Mouse (Mus musculus) embryonic fibroblast, embryonic 13.5 days (primary cell): Measurements from ENCODE around the gene Cntnap3. TPM values are rescaled to one million over a fixed set of nuclear protein-coding genes. Genes with fewer than 3 reads are reported as not detected.
"Not testable (repeated sequence)": the region's sequence is repeated elsewhere in the genome, so short reads cannot be mapped to it uniquely, and the experiment has no call there.

Source experiments
- H3K27ac ChIP-seq: 2 replicates; pipeline ENCODE4 v1.5.1; 2012; ENCODE audit warnings: low read length, control low read depth, inconsistent platforms; ENCODE audit not compliant: insufficient read depth
- H3K4me1 ChIP-seq: 2 replicates; pipeline ENCODE4 v1.6.1; 2011; ENCODE audit warnings: low read length; ENCODE audit not compliant: control insufficient read depth, insufficient read depth
- H3K4me3 ChIP-seq: 2 replicates; pipeline ENCODE4 v1.5.1; 2011; ENCODE audit warnings: mild to moderate bottlenecking, control low read depth, low read length; ENCODE audit not compliant: insufficient read depth
- CTCF ChIP-seq: IDR thresholded peaks from 2 replicates; pipeline ENCODE4 v1.5.1; 2011; ENCODE audit warnings: mild to moderate bottlenecking, control low read depth, low read length, moderate library complexity, borderline replicate concordance; ENCODE audit not compliant: insufficient read depth
- POLR2A ChIP-seq: IDR thresholded peaks from 2 replicates; pipeline ENCODE4 v1.6.1; 2011; ENCODE audit warnings: low read depth, mild to moderate bottlenecking, control low read depth, low read length, moderate library complexity
- polyA plus RNA-seq: library from polyadenylated mRNA; stranded (reverse); fragments of >200 nt; gene quantifications from 2 replicates; pipeline ENCODE4 v1.2.4, GENCODE M21; 2011; ENCODE audit warnings: low read depth; ENCODE audit not compliant: missing spikeins, insufficient read length

Cntnap3 gene
- polyA plus RNA-seq = 0.14 TPM in 1 of 2 replicates, not detected in the other

DNA sequence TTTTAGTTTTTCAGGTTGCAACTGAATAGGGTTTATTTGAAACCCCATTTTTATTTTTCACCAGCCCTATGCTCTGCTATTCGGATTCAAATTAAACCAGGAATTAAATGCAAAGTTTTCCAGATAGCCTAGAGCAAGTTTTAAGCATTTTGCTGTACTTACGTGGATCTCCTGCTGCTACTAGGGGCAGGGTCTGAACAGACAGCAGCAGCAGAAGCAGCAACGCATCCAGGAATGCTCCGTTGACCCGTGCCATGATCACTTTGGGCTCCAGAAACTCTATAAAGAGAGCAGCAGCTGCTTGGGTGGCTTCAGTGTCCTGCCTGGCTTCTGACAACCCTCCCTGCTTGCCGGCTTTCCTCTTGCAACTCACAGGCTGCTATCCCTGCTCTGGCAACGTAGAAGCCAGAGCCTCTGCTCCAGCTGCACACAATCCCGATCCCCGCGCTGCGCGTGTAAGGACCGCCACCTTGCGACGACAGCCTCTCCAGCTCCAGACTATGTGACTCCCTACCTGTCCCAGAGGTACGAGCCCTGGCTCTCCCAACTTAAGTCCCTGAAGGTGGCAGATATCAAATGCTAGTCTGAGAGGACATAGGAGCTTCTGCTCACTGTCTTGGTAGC, at the start of gene Cntnap3:
Cntnap3 (minus strand) TSS at position 371 of the 624 bp plus-strand sequence.
- Histone ChIP-seq H3K4me1 (no peaks in the 10 kb centered on the region), H3K27ac (no peak within 1 kb of the TSS), H3K4me3 (no peak within 1 kb of the TSS)
- TF ChIP-seq CTCF (no peak), POLR2A (no peak)

- no peaks in the 10 kb centered on the region for H3K4me1 ChIP-seq
- no peak within 1 kb of the TSS for H3K27ac ChIP-seq
- TF ChIP-seq CTCF (no peak), POLR2A (no peak)
- no peak within 1 kb of the TSS for H3K4me3 ChIP-seq
Measured at GRCm38 (mm10) chr13:64917191-64917590, 13.4 kb upstream of the Cntnap3 start, which contains the start of gene Spata31. Gene Spata31 (plus strand): TSS chr13:64917406.

- no peak overlapping the region for H3K27ac ChIP-seq
- H3K4me1 ChIP-seq = no peaks in the 10 kb centered on the region
- TF ChIP-seq POLR2A (no peak), CTCF (no peak)
- no peak overlapping the region for H3K4me3 ChIP-seq
Measured at GRCm38 (mm10) chr13:64903132-64903531, 623 bp downstream of the Cntnap3 start.

DNA sequence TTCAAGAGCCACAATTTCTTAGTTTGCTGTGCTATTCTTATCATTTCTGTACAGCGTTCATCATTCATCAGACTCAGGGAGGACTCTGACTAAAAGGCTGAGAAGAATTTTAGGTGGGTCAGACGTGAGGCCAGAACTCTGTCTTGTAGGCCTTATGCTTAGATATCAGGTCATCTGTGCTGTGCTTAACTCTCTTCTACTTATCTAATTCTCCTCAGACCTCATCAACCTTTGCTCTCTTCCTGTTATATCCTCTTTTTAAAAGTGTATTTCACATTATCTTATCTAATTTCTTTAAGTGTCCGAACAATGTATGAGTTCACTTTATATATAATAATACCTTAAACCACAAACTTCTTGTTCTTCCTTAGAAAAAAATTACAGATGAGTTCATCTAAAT, 38.4 kb downstream of the Cntnap3 start:
- Histone ChIP-seq H3K4me3 (no peak overlapping the region), H3K4me1 (no peaks in the 10 kb centered on the region), H3K27ac (no peak overlapping the region)
- no peak for TF ChIP-seq CTCF
- no peak for TF ChIP-seq POLR2A

- not testable (repeated sequence) for H3K27ac ChIP-seq, H3K4me3 ChIP-seq, H3K4me1 ChIP-seq
Measured at GRCm38 (mm10) chr13:64824856-64825255, 78.9 kb downstream of the Cntnap3 start.

DNA sequence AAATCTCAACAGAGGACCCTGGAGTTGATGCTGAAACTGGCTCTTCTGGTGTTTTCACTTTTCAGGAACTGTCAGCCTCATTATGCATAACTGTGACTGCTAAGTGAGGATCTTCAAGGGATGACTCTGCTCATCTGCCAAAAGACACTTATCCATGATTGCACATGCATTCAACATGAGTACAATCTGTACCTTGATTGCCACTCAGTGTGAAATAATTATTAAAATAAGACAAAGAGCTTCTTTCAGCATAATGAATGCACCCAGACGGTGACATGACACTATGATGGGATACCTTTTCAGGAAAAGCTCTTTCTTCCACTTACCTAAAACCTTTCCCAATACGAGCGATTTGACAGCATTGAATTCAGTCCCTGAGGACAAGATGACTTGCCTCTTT, 158.4 kb downstream of the Cntnap3 start:
- H3K27ac ChIP-seq = no peak overlapping the region
- no peak overlapping the region for H3K4me3 ChIP-seq
- H3K4me1 ChIP-seq = no peaks in the 10 kb centered on the region
- TF ChIP-seq CTCF (no peak), POLR2A (no peak)

- H3K4me3 ChIP-seq = no peak overlapping the region
Measured at GRCm38 (mm10) chr13:64732244-64732643, 171.5 kb downstream of the Cntnap3 start.

GRCm38 (mm10) chr13:64716791-64717190, 187.0 kb downstream of the Cntnap3 start:
- Histone ChIP-seq H3K4me1 (no peaks in the 10 kb centered on the region), H3K4me3 (no peak overlapping the region), H3K27ac (no peak overlapping the region)
- TF ChIP-seq POLR2A (no peak), CTCF (no peak)

More at GRCm38 (mm10) chr13:64732244-64732643, 171.5 kb downstream of the Cntnap3 start:
- TF ChIP-seq POLR2A (no peak), CTCF (no peak)
- Histone ChIP-seq H3K4me1 (no peaks in the 10 kb centered on the region), H3K27ac (no peak overlapping the region)

DNA sequence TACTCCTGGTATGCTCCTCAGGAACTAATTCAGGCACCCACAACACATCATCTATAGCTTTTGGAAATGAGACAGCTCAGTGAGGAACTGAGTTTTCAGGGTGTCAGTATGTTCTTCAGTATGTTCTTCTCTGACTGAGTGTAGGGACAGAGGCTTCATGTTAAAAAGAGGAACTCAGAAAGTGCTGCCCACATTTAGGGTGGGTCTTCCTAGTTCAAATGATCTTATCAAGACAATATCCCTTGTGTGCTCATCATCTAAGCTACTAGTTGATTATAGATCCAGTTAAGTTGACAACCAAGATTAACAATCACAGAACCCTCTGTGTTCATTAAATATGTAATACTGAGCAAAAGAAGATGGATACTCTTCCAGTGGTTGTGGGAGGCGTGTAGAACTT, 211.3 kb downstream of the Cntnap3 start:
- H3K27ac ChIP-seq = no peak overlapping the region
- no peak for TF ChIP-seq POLR2A
- TF ChIP-seq CTCF = no peak
- H3K4me3 ChIP-seq = no peak overlapping the region
- no peaks in the 10 kb centered on the region for H3K4me1 ChIP-seq

Other genes starting within 250 kb of the Cntnap3 start
- gene Spata31, start 13.5 kb upstream of the Cntnap3 start, polyA plus RNA-seq = not detected in 2 replicates
- gene Spata31d1c, start 129.1 kb upstream of the Cntnap3 start, polyA plus RNA-seq = not detected in 2 replicates
- gene Prss47, start 148.8 kb upstream of the Cntnap3 start, polyA plus RNA-seq = not detected in 2 replicates
- gene Mfsd14b, start 209.0 kb upstream of the Cntnap3 start, polyA plus RNA-seq = 39.4 and 49.1 TPM in 2 replicates
- not detected in 2 replicates for gene Olfr465-ps1, start 234.1 kb upstream of the Cntnap3 start, polyA plus RNA-seq
- not detected in 2 replicates for gene Olfr466, start 246.3 kb upstream of the Cntnap3 start, polyA plus RNA-seq